Mouse (Mus musculus): ENCODE results near the gene Stk26. TPM values are rescaled to one million over a fixed set of nuclear protein-coding genes. Genes with fewer than 3 reads are reported as not detected.

The Stk26 gene
- total RNA-seq, 2 experiments from 2014 or later = 7.3 to 8.2 TPM

DNA sequence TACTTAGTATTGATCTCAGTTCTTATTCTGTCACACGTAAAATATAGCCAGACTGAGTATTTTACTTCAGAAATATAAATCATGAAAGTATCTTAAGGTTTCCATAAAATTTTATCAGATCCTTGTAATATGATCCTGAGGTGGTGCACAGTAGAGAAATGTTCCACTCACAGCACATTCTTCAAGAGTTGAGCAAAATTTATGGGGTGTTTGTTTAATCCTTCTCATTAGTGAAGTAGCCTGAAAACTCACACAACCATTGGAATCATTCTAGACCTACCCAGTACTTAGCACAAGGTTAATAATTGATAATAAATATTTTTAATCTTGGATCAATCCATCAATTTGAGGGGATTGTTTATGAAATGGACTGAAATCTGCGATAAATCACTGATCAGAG lies 22.9 kb downstream of the Stk26 start:
- no peak overlapping the region for H3K4me3 ChIP-seq
- no peak for TF ChIP-seq CTCF (conservative IDR thresholded peaks at IDR 0.05)
- H3K27ac ChIP-seq = no peak overlapping the region
- no peak for DNase-seq (ENCODE audit: low spot score in 2 of 2)

- DNase-seq (ENCODE audit: low spot score in 2 of 2) = no peak
- H3K27ac ChIP-seq = no peak overlapping the region
- TF ChIP-seq CTCF (conservative IDR thresholded peaks at IDR 0.05) = no peak
Observed at GRCm38 (mm10) chrX:50864734-50865133, 23.9 kb downstream of the Stk26 start.

GRCm38 (mm10) chrX:50874246-50875002 lies 33.6 kb downstream of the Stk26 start:
- no peak for DNase-seq (ENCODE audit: low spot score in 2 of 2)
- Histone ChIP-seq H3K4me3 (no peak overlapping the region), H3K27ac (no peak overlapping the region)
- TF ChIP-seq CTCF (conservative IDR thresholded peaks at IDR 0.05) = no peak

More at GRCm38 (mm10) chrX:50864734-50865133, 23.9 kb downstream of the Stk26 start:
- no peak overlapping the region for H3K4me3 ChIP-seq

- TF ChIP-seq CTCF (conservative IDR thresholded peaks at IDR 0.05) = peak; percentile 68
Observed at GRCm38 (mm10) chrX:50887999-50888398, 47.2 kb downstream of the Stk26 start.

DNA sequence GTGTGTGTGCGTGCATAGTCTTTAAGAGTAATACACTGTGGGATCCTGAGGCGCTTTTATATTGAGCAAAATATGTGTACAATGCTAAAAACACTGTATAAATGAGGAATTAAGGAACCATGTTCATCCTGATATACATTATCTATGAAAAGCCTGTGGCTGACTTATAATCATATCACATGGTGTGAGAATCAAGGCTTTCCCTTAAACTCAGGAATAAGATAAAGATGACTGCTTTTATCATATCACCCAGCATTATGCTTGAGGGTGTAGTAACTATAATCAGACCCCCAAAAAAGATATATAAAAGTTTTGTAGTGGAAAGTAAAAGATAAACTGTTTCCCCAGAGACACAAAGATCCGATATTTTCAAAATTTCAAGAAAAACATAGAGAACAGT lies 62.6 kb downstream of the Stk26 start:
- Histone ChIP-seq H3K4me3 (no peak overlapping the region), H3K27ac (no peak overlapping the region)
- DNase-seq (ENCODE audit: low spot score in 2 of 2) = no peak
- no peak for TF ChIP-seq CTCF (conservative IDR thresholded peaks at IDR 0.05)

More at GRCm38 (mm10) chrX:50887999-50888398, 47.2 kb downstream of the Stk26 start:
- DNase-seq (ENCODE audit: low spot score in 2 of 2) = no peak
- Histone ChIP-seq H3K27ac (no peak overlapping the region), H3K4me3 (no peak overlapping the region)

GRCm38 (mm10) chrX:50909915-50910314 lies 69.1 kb downstream of the Stk26 start:
- TF ChIP-seq CTCF (conservative IDR thresholded peaks at IDR 0.05) = no peak
- Histone ChIP-seq H3K27ac (no peak overlapping the region), H3K4me3 (no peak overlapping the region)
- DNase-seq (ENCODE audit: low spot score in 2 of 2) = no peak

- Histone ChIP-seq H3K4me3 (no peak overlapping the region), H3K27ac (no peak overlapping the region)
Observed at GRCm38 (mm10) chrX:50917389-50917788, 76.5 kb downstream of the Stk26 start.

GRCm38 (mm10) chrX:50918754-50919153 lies 77.9 kb downstream of the Stk26 start:
- no peak overlapping the region for H3K27ac ChIP-seq
- H3K4me3 ChIP-seq = no peak overlapping the region
- no peak for DNase-seq (ENCODE audit: low spot score in 2 of 2)
- no peak for TF ChIP-seq CTCF (conservative IDR thresholded peaks at IDR 0.05)

More at GRCm38 (mm10) chrX:50917389-50917788, 76.5 kb downstream of the Stk26 start:
- no peak for DNase-seq (ENCODE audit: low spot score in 2 of 2)
- TF ChIP-seq CTCF (conservative IDR thresholded peaks at IDR 0.05) = no peak

DNA sequence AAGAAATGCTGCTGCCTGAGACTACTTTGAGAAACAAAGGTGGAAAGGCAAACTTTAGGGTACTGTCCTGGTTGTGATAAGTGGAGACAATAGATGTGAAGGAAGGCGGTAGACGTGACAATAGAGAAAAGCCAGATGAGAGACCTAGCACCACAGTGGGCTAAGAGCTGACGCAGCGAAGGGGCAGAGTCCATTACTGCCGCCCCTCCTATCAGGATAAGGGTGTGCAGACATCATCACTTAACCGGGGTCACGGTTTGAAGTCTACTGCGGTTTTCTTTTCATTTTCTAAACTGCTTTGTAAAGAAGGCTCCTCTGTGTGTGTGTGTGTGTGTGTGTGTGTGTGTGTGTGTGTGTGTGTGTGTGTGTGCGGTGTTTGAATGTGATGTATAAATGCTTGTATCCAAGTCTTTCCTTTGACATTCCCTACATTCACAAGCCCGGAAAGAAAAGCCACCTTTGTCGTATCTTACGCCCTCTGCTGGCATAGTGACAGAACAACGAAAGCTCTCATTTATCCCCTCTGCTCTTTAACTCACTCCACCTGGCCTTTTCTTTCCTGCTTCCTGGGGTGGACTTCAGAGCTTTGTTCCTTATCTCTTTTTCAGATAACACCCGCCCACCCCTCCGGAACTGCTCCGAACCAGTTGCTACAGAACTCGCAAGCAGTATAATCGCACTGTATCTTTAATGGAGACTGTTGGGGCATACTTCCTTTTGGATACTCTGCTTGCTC lies 84.0 kb downstream of the Stk26 start:
- Histone ChIP-seq H3K27ac (no peak overlapping the region), H3K4me3 (no peak overlapping the region)
- TF ChIP-seq CTCF (conservative IDR thresholded peaks at IDR 0.05) = peak; percentile 60
- DNase-seq (ENCODE audit: low spot score in 2 of 2) = peak in 1 of 2 experiments; percentile 5

DNA sequence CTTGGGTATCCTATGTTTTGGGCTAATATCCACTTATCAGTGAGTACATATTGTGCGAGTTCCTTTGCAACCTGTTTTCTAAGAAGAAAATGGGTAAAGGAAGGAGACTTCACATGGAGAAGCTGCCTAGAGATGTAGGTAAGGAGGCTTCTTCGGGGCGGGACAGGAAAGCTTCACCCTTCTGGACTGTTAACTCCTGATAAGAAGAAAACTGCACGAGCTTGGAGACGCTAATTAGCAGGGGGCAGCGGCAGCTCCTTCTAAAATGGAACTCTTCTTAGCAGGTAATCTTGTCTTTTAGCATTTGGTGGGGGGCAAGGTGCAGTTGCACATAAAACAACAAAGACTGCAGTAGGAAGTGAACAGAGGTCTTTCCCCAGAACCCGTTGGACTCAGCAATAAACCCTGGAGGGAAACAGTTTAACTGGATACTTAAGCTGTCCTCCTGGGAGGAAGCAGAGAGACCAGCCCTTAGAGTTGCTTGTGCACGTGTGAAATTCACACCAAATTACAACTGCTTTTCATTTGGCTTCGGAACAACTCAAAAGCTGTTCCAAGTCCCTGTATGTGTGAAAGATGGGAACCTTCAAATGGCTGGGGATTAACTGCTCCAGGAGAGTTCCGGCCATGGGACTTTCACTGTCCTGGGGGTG lies 86.2 kb downstream of the Stk26 start:
- no peak for TF ChIP-seq CTCF (conservative IDR thresholded peaks at IDR 0.05)
- no peak for DNase-seq (ENCODE audit: low spot score in 2 of 2)
- H3K27ac ChIP-seq = no peak overlapping the region
- H3K4me3 ChIP-seq = no peak overlapping the region

DNA sequence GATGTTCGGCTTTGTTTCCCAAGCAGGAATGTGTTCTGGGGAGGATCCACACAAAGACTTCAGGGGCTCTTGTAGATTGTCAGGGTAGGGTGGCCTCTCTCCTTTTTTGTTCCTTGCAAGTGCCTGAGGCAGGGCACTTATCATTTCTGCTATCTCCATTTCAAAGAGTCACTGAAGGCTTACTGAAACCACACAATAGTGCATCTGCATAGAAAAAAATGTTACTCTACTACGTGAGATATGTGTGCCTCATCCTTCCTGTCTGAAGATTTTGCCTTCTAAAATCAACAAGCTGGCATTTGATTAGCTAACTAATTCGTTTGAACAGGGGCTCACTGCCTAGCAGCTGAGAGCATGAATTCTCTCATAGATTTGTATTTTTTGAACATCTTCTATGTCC lies 89.5 kb downstream of the Stk26 start:
- Histone ChIP-seq H3K4me3 (no peak overlapping the region), H3K27ac (no peak overlapping the region)
- DNase-seq (ENCODE audit: low spot score in 2 of 2) = no peak
- no peak for TF ChIP-seq CTCF (conservative IDR thresholded peaks at IDR 0.05)

DNA sequence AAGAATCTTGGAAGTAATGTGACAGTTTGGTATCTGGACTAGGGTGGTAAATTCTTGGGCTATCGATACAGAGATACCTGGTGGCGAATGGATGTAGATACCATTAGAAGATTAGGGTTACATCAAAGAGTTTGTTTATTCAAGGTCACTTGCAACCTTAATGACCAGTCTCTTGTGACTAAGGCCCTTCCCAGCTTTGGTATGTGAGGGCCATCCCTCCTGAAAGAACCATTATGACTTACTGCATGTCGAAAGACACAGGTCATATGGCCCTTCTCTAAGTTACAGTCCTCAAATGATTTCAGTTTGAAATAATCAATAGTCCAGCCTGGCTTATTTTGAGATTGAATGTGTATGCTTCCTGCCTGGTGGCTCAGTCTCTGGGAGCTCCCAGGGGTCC lies 96.3 kb downstream of the Stk26 start:
- no peak for TF ChIP-seq CTCF (conservative IDR thresholded peaks at IDR 0.05)
- no peak for DNase-seq (ENCODE audit: low spot score in 2 of 2)
- no peak overlapping the region for H3K27ac ChIP-seq
- H3K4me3 ChIP-seq = no peak overlapping the region

GRCm38 (mm10) chrX:50942610-50943009 lies 101.8 kb downstream of the Stk26 start, which contains the start of gene Frmd7:
Frmd7 (minus strand) TSS chrX:50942710.
- TF ChIP-seq CTCF (conservative IDR thresholded peaks at IDR 0.05) = no peak

More at GRCm38 (mm10) chrX:50942610-50943009, 101.8 kb downstream of the Stk26 start, which contains the start of gene Frmd7:
- no peak for DNase-seq (ENCODE audit: low spot score in 2 of 2)
- H3K27ac ChIP-seq = no peak within 1 kb of the TSS
- H3K4me3 ChIP-seq = 0 out of 2 replicates have a peak within 1 kb of the TSS, but pooled peaks have one; percentile 13

Other genes with a start within 250 kb of the Stk26 start
- gene Frmd7, start 101.7 kb downstream of the Stk26 start, total RNA-seq (2021) = 1 to 10 TPM; 1.9 to 3.2 TPM
- 10 to 100 TPM; 25.0 to 26.2 TPM for gene Rap2c, start 177.0 kb downstream of the Stk26 start, total RNA-seq (2021)

All from layer of hippocampus, adult 2 months (tissue).